Mouse (Mus musculus): Measurements from ENCODE around the gene Ssh2. TPM values are rescaled to one million over a fixed set of nuclear protein-coding genes. Genes with fewer than 3 reads are reported as not detected.
"Not testable (repeated sequence)": the region's sequence is repeated elsewhere in the genome, so short reads cannot be mapped to it uniquely, and the experiment has no call there.

Gene Ssh2
- polyA plus RNA-seq, 2 experiments, result 7.7 to 10.0 TPM

- Histone ChIP-seq H3K27me3 (ENCODE audit: control insufficient read depth, insufficient read depth, low read length) (no peaks in the 10 kb centered on the region), H3K4me3 (replicated peaks; ENCODE audit: low read length) (no peak overlapping the region), H3K27ac (replicated peaks; ENCODE audit: low read depth, low read length) (no peak overlapping the region), H3K4me1 (ENCODE audit: control insufficient read depth, insufficient read depth, low read length) (no peaks in the 10 kb centered on the region), H3K36me3 (ENCODE audit: control insufficient read depth, insufficient read depth, low read length) (no peaks in the 10 kb centered on the region), H3K4me2 (replicated peaks; ENCODE audit: low read depth, low read length, severe bottlenecking) (no peak overlapping the region), H3K9me3 (ENCODE audit: control insufficient read depth, low read length) (no peaks in the 10 kb centered on the region), H3K9ac (ENCODE audit: low read depth, low read length, severe bottlenecking) (no peak overlapping the region)
- ATAC-seq (ENCODE audit: low FRiP score, low read depth) (no peak), DNase-seq (ENCODE audit: low spot score) (no peak)
- WGBS, result 81% methylated on average over 3 of the region's 3 CpGs
- TF ChIP-seq POLR2A (IDR thresholded peaks at IDR 0.05; ENCODE audit: borderline replicate concordance, extremely low read depth, insufficient read depth, insufficient read length), result no peak
Observed at GRCm38 (mm10) chr11:77381174-77381573, 165.1 kb downstream of the Ssh2 start.

- ATAC-seq (ENCODE audit: low FRiP score, low read depth) (no peak), DNase-seq (ENCODE audit: low spot score) (no peak)
- Histone ChIP-seq H3K27ac (replicated peaks; ENCODE audit: low read depth, low read length) (no peak overlapping the region), H3K4me1 (ENCODE audit: control insufficient read depth, insufficient read depth, low read length) (no peaks in the 10 kb centered on the region), H3K27me3 (ENCODE audit: control insufficient read depth, insufficient read depth, low read length) (no peaks in the 10 kb centered on the region), H3K4me3 (replicated peaks; ENCODE audit: low read length) (no peak overlapping the region), H3K4me2 (replicated peaks; ENCODE audit: low read depth, low read length, severe bottlenecking) (no peak overlapping the region), H3K36me3 (ENCODE audit: control insufficient read depth, insufficient read depth, low read length) (no peaks in the 10 kb centered on the region), H3K9me3 (ENCODE audit: control insufficient read depth, low read length) (no peaks in the 10 kb centered on the region), H3K9ac (ENCODE audit: low read depth, low read length, severe bottlenecking) (no peak overlapping the region)
- 70% methylated on average over 3 of the region's 3 CpGs for WGBS
- no peak for TF ChIP-seq POLR2A (IDR thresholded peaks at IDR 0.05; ENCODE audit: borderline replicate concordance, extremely low read depth, insufficient read depth, insufficient read length)
Observed at GRCm38 (mm10) chr11:77384151-77384550, 168.1 kb downstream of the Ssh2 start.

DNA sequence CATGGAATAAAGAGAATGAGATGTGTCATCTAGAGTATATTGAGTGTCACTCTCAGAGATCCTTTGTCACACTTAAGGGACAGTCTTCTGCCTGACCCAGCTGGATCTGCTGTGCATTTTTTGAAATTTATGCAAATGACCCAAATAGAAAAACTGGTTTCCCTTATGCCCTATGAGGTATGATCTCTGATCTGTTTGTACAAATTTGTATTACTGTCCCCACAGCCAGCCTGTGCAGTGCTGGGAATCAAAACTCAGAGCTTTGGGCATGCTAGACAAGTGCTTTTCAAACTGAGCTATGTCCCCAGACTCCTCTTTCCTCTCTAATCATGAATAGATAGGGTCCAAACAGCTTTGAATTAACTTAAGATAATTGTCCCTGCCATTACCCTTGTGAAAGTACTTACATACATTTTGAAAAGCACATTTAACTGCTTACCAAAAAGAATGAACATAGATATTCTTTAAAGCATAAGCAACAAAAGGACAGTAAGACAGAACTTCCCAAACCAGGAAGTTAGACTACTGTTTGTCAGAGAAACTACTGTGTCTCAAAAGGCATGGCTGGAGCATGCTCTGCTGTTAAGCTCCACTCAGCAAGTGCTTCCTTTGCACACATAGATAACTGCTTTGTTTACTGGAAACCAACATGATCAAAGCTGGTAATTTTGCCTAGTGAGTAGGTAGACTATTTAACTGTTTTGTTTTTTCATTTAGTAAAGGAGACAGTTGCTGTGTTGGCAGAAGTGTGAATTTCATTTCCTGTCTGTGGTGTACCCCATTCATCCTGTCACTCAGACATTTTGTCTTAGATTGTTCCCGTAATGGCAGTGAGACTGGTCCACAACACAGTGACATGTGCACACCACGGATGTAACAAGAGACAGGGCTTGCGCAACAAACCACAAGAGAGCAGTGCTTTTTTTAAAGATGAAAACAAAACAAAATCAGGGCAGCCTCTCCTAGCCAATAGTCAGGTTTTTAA lies 169.9 kb downstream of the Ssh2 start:
- ATAC-seq (ENCODE audit: low FRiP score, low read depth) (no peak), DNase-seq (ENCODE audit: low spot score) (no peak)
- Histone ChIP-seq H3K4me3 (replicated peaks; ENCODE audit: low read length) (no peak overlapping the region), H3K4me1 (ENCODE audit: control insufficient read depth, insufficient read depth, low read length) (no peaks in the 10 kb centered on the region), H3K4me2 (replicated peaks; ENCODE audit: low read depth, low read length, severe bottlenecking) (no peak overlapping the region), H3K36me3 (ENCODE audit: control insufficient read depth, insufficient read depth, low read length) (no peaks in the 10 kb centered on the region), H3K9ac (ENCODE audit: low read depth, low read length, severe bottlenecking) (no peak overlapping the region), H3K27me3 (ENCODE audit: control insufficient read depth, insufficient read depth, low read length) (no peaks in the 10 kb centered on the region), H3K9me3 (ENCODE audit: control insufficient read depth, low read length) (no peaks in the 10 kb centered on the region), H3K27ac (replicated peaks; ENCODE audit: low read depth, low read length) (no peak overlapping the region)
- TF ChIP-seq POLR2A (IDR thresholded peaks at IDR 0.05; ENCODE audit: borderline replicate concordance, extremely low read depth, insufficient read depth, insufficient read length), result no peak
- WGBS, result 57% methylated on average over 3 of the region's 3 CpGs

DNA sequence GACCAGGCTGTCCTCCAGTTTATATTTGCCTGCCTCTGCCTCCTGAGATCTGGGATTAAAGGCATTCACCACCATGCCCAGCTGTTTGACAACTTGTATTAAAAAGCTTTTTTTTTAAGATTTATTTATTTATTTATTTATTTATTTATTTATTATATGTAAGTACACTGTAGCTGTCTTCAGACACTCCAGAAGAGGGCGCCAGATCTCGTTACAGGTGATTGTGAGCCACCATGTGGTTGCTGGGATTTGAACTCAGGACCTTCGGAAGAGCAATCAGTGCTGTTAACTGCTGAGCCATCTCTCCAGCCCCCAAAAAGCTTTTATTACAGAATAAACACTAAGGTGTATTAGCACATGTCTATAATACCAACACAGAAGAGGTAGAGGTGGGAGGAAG lies 172.1 kb downstream of the Ssh2 start:
- H3K4me1 ChIP-seq (ENCODE audit: control insufficient read depth, insufficient read depth, low read length); H3K4me3 ChIP-seq (replicated peaks; ENCODE audit: low read length); H3K9me3 ChIP-seq (ENCODE audit: control insufficient read depth, low read length); DNase-seq (ENCODE audit: low spot score); H3K36me3 ChIP-seq (ENCODE audit: control insufficient read depth, insufficient read depth, low read length); H3K27ac ChIP-seq (replicated peaks; ENCODE audit: low read depth, low read length); H3K27me3 ChIP-seq (ENCODE audit: control insufficient read depth, insufficient read depth, low read length); H3K4me2 ChIP-seq (replicated peaks; ENCODE audit: low read depth, low read length, severe bottlenecking); H3K9ac ChIP-seq (ENCODE audit: low read depth, low read length, severe bottlenecking); ATAC-seq (ENCODE audit: low FRiP score, low read depth): not testable (repeated sequence)
- 87% methylated on average over 3 of the region's 3 CpGs for WGBS

GRCm38 (mm10) chr11:77395539-77395938 lies 179.5 kb downstream of the Ssh2 start:
- DNase-seq (ENCODE audit: low spot score) (no peak), ATAC-seq (ENCODE audit: low FRiP score, low read depth) (no peak)
- no peak overlapping the region for H3K4me2 ChIP-seq (replicated peaks; ENCODE audit: low read depth, low read length, severe bottlenecking)
- no peaks in the 10 kb centered on the region for H3K27me3 ChIP-seq (ENCODE audit: control insufficient read depth, insufficient read depth, low read length)
- 85% methylated on average over 2 of the region's 2 CpGs for WGBS
- H3K4me1 ChIP-seq (ENCODE audit: control insufficient read depth, insufficient read depth, low read length), result no peaks in the 10 kb centered on the region
- no peak for TF ChIP-seq POLR2A (IDR thresholded peaks at IDR 0.05; ENCODE audit: borderline replicate concordance, extremely low read depth, insufficient read depth, insufficient read length)
- no peaks in the 10 kb centered on the region for H3K9me3 ChIP-seq (ENCODE audit: control insufficient read depth, low read length)
- H3K4me3 ChIP-seq (replicated peaks; ENCODE audit: low read length), result no peak overlapping the region
- H3K36me3 ChIP-seq (ENCODE audit: control insufficient read depth, insufficient read depth, low read length), result peaks cover 6% of the 10 kb centered on the region; the same call in 1 of the 2 replicates
- no peak overlapping the region for H3K27ac ChIP-seq (replicated peaks; ENCODE audit: low read depth, low read length)
- H3K9ac ChIP-seq (ENCODE audit: low read depth, low read length, severe bottlenecking), result no peak overlapping the region
